Mouse (Mus musculus): Measurements from ENCODE around the gene Bicra. TPM values are rescaled to one million over a fixed set of nuclear protein-coding genes. Genes with fewer than 3 reads are reported as not detected.

Gene Bicra
- total and polyA plus RNA-seq, 3 experiments = 0.81 to 14.1 TPM; not detected in 1

DNA sequence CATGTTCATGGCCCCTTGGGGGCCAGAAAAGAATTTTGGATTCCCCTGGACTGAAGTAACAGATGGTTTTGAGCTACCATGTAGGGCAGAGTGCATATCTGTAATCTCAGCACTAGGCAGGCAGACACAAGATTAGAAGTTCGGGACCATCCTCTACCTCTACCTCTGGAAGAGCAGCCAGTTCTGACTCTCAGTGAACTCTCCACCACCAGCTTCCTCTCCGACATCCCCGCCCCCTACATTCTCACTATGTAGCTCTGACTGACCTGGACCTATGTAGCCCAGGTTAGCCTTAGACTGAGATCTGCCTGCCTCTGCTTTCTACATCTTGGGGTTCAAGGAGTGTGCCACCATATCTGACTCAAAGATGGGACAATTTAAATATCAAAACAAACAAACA is 81.2 kb downstream of the Bicra start:
- DNase-seq (ENCODE audit: low read depth, low spot score) = no peak
- H3K4me3 ChIP-seq (ENCODE audit: control insufficient read depth in 1 of 2, insufficient read depth in 1 of 2, low read depth in 2 of 2, low read length in 2 of 2) = no peak overlapping the region
- no peaks in the 10 kb centered on the region for H3K9me3 ChIP-seq (replicated peaks; ENCODE audit: insufficient read depth, low read length)
- TF ChIP-seq USF2 (IDR thresholded peaks at IDR 0.05; ENCODE audit: borderline replicate concordance in 1 of 2, insufficient read depth in 1 of 2, low read depth in 1 of 2, low read length in 2 of 2) = no peak
- no peaks in the 10 kb centered on the region for H3K79me2 ChIP-seq (ENCODE audit: control insufficient read depth, insufficient read depth, low read length, poor library complexity)
- peaks cover 6 to 17% of the 10 kb centered on the region in 2 experiments for H3K4me1 ChIP-seq (ENCODE audit: control insufficient read depth in 1 of 2, insufficient read depth in 2 of 2, low read length in 2 of 2)
- H3K36me3 ChIP-seq (ENCODE audit: control insufficient read depth in 1 of 2, insufficient read depth in 2 of 2, low read length in 2 of 2) = peaks cover 0 to 10% of the 10 kb centered on the region in 2 experiments; a peak in 2 of 4 replicates
- no peak overlapping the region for H3K9ac ChIP-seq (ENCODE audit: control insufficient read depth, low read depth, low read length, poor library complexity, severe bottlenecking)
- H3K27me3 ChIP-seq (ENCODE audit: control insufficient read depth in 1 of 2, insufficient read depth in 2 of 2, low read length in 2 of 2) = no peaks in the 10 kb centered on the region
- no peak overlapping the region for H3K27ac ChIP-seq (ENCODE audit: control insufficient read depth, low read depth, low read length)

DNA sequence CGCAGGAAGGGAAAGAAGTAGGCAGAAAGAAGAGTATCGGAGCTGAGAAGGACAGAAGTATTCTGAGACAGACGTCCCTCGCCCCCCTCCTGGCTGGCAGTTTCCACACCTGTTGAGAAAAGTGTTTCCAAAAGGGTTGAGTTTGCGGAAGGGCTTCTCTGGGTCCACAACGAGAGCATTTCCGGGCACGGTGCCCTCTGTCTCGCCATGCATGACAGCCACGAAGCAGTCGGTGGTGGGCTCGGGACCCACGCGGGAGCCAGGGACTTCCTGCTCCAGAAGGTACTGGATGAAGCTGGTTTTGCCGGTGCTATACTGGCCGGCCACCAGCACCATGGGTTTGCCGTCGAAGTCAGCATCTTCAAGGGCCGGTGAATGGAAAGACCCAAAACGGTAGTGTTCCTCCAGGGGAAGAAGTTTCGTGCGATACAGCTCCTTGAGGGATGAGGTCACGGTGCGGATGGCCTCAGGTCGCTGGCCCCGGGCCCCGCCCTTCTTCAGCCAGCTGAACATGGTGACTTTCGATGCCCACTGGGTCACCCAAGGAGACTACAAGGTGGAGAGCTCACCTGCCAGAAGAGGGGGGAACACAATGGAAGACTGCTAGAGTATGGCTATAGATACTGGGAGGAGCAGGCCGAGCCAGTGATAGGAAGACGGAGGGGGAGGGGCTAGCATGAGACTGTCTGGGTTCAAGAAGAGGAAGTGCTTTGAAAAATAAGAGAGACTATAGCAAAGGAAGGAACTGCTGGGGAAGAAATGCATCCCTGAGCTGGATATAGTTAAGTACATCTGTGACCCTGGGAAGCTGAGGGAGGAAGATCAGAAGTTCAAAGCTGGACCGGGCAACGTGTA is 83.7 kb downstream of the Bicra start:
- TF ChIP-seq MAX (IDR thresholded peaks at IDR 0.05; ENCODE audit: low read length) = no peak
- no peak for TF ChIP-seq JUND (IDR thresholded peaks at IDR 0.05; ENCODE audit: low read depth, low read length)
- TF ChIP-seq ETS1 (IDR thresholded peaks at IDR 0.05; ENCODE audit: low read depth, low read length) = 0 out of 2 replicates have a peak, but pooled peaks have one; percentile 7
- TF ChIP-seq MYB (IDR thresholded peaks at IDR 0.05; ENCODE audit: low read depth, low read length) = no peak
- 0 out of 2 replicates have a peak, but pooled peaks have one; percentile 19 for TF ChIP-seq ELF1 (IDR thresholded peaks at IDR 0.05; ENCODE audit: low read depth, low read length)
- TF ChIP-seq POLR2AphosphoS2 (IDR thresholded peaks at IDR 0.05; ENCODE audit: low read length) = no peak
- no peak for TF ChIP-seq E2F4 (IDR thresholded peaks at IDR 0.05; ENCODE audit: borderline replicate concordance, low read depth, low read length)
- TF ChIP-seq POLR2A (IDR thresholded peaks at IDR 0.05; ENCODE audit: control insufficient read depth in 1 of 2, insufficient read depth in 1 of 2, low read depth in 1 of 2, low read length in 2 of 2, poor library complexity in 1 of 2) = no peak
- no peak for TF ChIP-seq CTCF (IDR thresholded peaks at IDR 0.05 in 2 of 3, conservative IDR thresholded peaks at IDR 0.05 in 1 of 3; ENCODE audit: control insufficient read depth in 1 of 3, insufficient read depth in 1 of 3, low read depth in 2 of 3, low read length in 3 of 3, poor library complexity in 1 of 3, severe bottlenecking in 1 of 3)
- TF ChIP-seq MXI1 (IDR thresholded peaks at IDR 0.05; ENCODE audit: low read depth, low read length) = no peak
- peak in 1 of 2 experiments; percentile 61; a peak in 2 of 4 replicates for TF ChIP-seq EP300 (IDR thresholded peaks at IDR 0.05; ENCODE audit: low read depth in 1 of 2, low read length in 2 of 2)
- no peak for TF ChIP-seq ZC3H11A (IDR thresholded peaks at IDR 0.05; ENCODE audit: low read depth, low read length)
- peak; percentile 59; the same call in 1 of the 2 replicates for TF ChIP-seq MYC (IDR thresholded peaks at IDR 0.05; ENCODE audit: low read depth, low read length)
- TF ChIP-seq MAZ (IDR thresholded peaks at IDR 0.05; ENCODE audit: low read depth, low read length) = no peak
- peak; percentile 26; the same call in 1 of the 2 replicates for TF ChIP-seq SIN3A (IDR thresholded peaks at IDR 0.05; ENCODE audit: low read length)
- 0 out of 2 replicates have a peak, but pooled peaks have one; percentile 28 for TF ChIP-seq HCFC1 (IDR thresholded peaks at IDR 0.05; ENCODE audit: low read depth, low read length)
- TF ChIP-seq USF1 (IDR thresholded peaks at IDR 0.05; ENCODE audit: low read depth, low read length) = no peak
- no peak for TF ChIP-seq GABPA (IDR thresholded peaks at IDR 0.05; ENCODE audit: low read depth, low read length)
- no peak for TF ChIP-seq CHD1 (IDR thresholded peaks at IDR 0.05; ENCODE audit: low read depth, low read length)
- TF ChIP-seq ZKSCAN1 (IDR thresholded peaks at IDR 0.05; ENCODE audit: low read depth, low read length) = no peak
- no peak for TF ChIP-seq TBP (IDR thresholded peaks at IDR 0.05; ENCODE audit: low read depth, low read length)
- no peak for TF ChIP-seq ZMIZ1 (IDR thresholded peaks at IDR 0.05; ENCODE audit: low read depth, low read length)
- TF ChIP-seq RCOR1 (IDR thresholded peaks at IDR 0.05; ENCODE audit: low read depth, low read length) = 0 out of 2 replicates have a peak, but pooled peaks have one; percentile 15
- TF ChIP-seq TCF12 (IDR thresholded peaks at IDR 0.05; ENCODE audit: low read depth, low read length) = no peak
- no peak for TF ChIP-seq USF2 (IDR thresholded peaks at IDR 0.05; ENCODE audit: borderline replicate concordance in 1 of 2, insufficient read depth in 1 of 2, low read depth in 1 of 2, low read length in 2 of 2)
- TF ChIP-seq SMC3 (IDR thresholded peaks at IDR 0.05; ENCODE audit: low read depth, low read length) = no peak
- TF ChIP-seq NRF1 (IDR thresholded peaks at IDR 0.05; ENCODE audit: insufficient read depth, low read depth, low read length, poor library complexity, severe bottlenecking) = no peak
- Histone ChIP-seq H3K27ac (ENCODE audit: control insufficient read depth, low read depth, low read length) (no peak overlapping the region), H3K27me3 (ENCODE audit: control insufficient read depth in 1 of 2, insufficient read depth in 2 of 2, low read length in 2 of 2) (no peaks in the 10 kb centered on the region), H3K9me3 (replicated peaks; ENCODE audit: insufficient read depth, low read length) (no peaks in the 10 kb centered on the region), H3K9ac (ENCODE audit: control insufficient read depth, low read depth, low read length, poor library complexity, severe bottlenecking) (no peak overlapping the region), H3K79me2 (ENCODE audit: control insufficient read depth, insufficient read depth, low read length, poor library complexity) (no peaks in the 10 kb centered on the region), H3K36me3 (ENCODE audit: control insufficient read depth in 1 of 2, insufficient read depth in 2 of 2, low read length in 2 of 2) (peaks cover 0 to 10% of the 10 kb centered on the region in 2 experiments; a peak in 2 of 4 replicates), H3K4me3 (ENCODE audit: control insufficient read depth in 1 of 2, insufficient read depth in 1 of 2, low read depth in 2 of 2, low read length in 2 of 2) (no peak overlapping the region), H3K4me1 (ENCODE audit: control insufficient read depth in 1 of 2, insufficient read depth in 2 of 2, low read length in 2 of 2) (peaks cover 6 to 17% of the 10 kb centered on the region in 2 experiments)
- peak; percentile 87 for DNase-seq (ENCODE audit: low read depth, low spot score)

All from MEL (cell line).